Mouse (Mus musculus) heart, adult 2 months (tissue): Measurements from ENCODE around the gene Hp. TPM values are rescaled to one million over a fixed set of nuclear protein-coding genes. Genes with fewer than 3 reads are reported as not detected.
A peak's percentile ranks its signal among the peaks of the same experiment; 100 is the strongest.

ENCODE experiments used
- DNase-seq, 2 experiments: peaks; one replicate each; pipeline ENCODE4 v3.0.0; 2021
- H3K27ac ChIP-seq: fragments of 200-600 bp; 2 replicates; pipeline ENCODE4 v1.8.1; 2022
- H3K27me3 ChIP-seq: fragments of 200-500 bp; 2 replicates; pipeline ENCODE4 v1.6.1; 2012; ENCODE audit warnings: mild to moderate bottlenecking, low read length, inconsistent platforms, mixed read lengths; ENCODE audit not compliant: control insufficient read depth, insufficient read depth
- H3K36me3 ChIP-seq: fragments of 200-500 bp; 2 replicates; pipeline ENCODE4 v1.6.1; 2012; ENCODE audit warnings: low read length, inconsistent platforms; ENCODE audit not compliant: control insufficient read depth, insufficient read depth
- H3K4me1 ChIP-seq: fragments of 200-500 bp; 2 replicates; pipeline ENCODE4 v1.6.1; 2011; ENCODE audit warnings: low read length; ENCODE audit not compliant: control insufficient read depth, insufficient read depth
- H3K4me3 ChIP-seq: fragments of 200-600 bp; 2 replicates; pipeline ENCODE4 v1.8.1; 2022
- H3K79me2 ChIP-seq: fragments of 200-500 bp; replicated peaks from 2 replicates; pipeline ENCODE4 v1.6.1; 2012; ENCODE audit warnings: mild to moderate bottlenecking, inconsistent platforms, low read length, moderate library complexity, mixed read lengths; ENCODE audit not compliant: control insufficient read depth, insufficient read depth
- H3K9ac ChIP-seq: fragments of 200-500 bp; 2 replicates; pipeline ENCODE4 v1.6.1; 2012; ENCODE audit warnings: low read depth, mild to moderate bottlenecking, control low read depth, inconsistent platforms, low read length, mixed read lengths
- CTCF ChIP-seq: fragments of 200-600 bp; IDR thresholded peaks from 2 replicates; pipeline ENCODE4 v1.8.1; 2022; ENCODE audit warnings: antibody characterized with exemption, mild to moderate bottlenecking, moderate library complexity
- EP300 ChIP-seq: fragments of 200-500 bp; IDR thresholded peaks from 2 replicates; pipeline ENCODE4 v1.6.1; 2011; ENCODE audit warnings: low read depth, low read length, control low read depth; ENCODE audit not compliant: insufficient read depth
- POLR2A ChIP-seq: fragments of 200-500 bp; IDR thresholded peaks from 2 replicates; pipeline ENCODE4 v1.6.1; 2011; ENCODE audit warnings: mild to moderate bottlenecking, low read depth, low read length, control low read depth; ENCODE audit not compliant: insufficient read depth
- WGBS: fragments of 180-500 bp; shearing (Covaris S2); methylation state at CpG from one replicate; pipeline ENCODE4 v1.1.7; 2018; 5-methylcytosine and 5-hydroxymethylcytosine counted together
- intact Hi-C: fragments of 180-260 bp; cut with DNase I; formaldehyde crosslinking; loops from one replicate; pipeline ENCODE4 v1.15.1; 2025
- polyA plus RNA-seq: library from polyadenylated mRNA; depleted of rRNA; stranded (reverse); fragments of >200 nt; gene quantifications from 2 replicates; pipeline ENCODE4 v1.2.3, GENCODE M21; 2012; rRNA removed
- total RNA-seq, 2 experiments: library from RNA; stranded (reverse); gene quantifications; 2 replicates each; pipeline ENCODE4 v1.2.3; 2021

The Hp gene
- total and polyA plus RNA-seq, 3 experiments: 6.7 to 76.1 (median 8.9) TPM

DNA sequence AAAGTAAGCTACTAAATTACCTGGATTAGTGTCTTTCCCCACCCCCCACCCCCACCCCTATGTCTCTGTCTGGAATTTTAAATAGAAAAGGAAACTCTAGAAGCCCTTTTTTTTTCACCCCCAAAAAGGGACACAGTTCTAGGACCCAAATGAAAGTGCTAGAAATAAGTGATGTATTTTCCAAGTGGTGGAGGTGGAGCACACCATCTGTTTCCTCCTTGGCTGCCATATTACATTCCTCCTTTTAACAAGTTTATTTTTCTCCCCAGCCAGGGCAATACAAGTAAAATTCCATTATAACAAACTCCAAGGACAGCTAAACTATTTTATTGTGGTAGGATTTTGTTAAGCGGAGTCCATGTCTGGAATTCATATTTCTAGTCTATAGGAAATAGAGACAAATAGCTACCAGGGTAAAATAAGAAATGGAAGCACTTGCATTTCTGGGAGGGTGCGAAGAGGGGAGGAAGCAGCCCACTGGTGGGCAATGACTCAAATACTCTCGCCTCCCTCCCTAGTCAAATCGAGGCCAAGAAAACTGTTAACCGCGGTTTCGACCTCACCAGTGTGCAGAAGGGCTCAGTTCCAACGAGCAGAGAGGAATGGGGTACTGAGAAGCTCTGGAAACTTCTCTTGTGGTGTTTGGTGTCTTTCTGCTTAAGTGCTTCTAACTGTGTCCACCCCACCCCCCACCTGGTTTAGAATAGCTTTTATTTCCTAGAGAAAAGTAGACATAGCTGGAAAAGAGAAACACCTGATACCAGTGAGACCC is 36.0 kb downstream of the Hp start:
- no peak overlapping the region for H3K4me3 ChIP-seq
- no peak for TF ChIP-seq EP300
- TF ChIP-seq CTCF: no peak
- TF ChIP-seq POLR2A: no peak
- H3K9ac ChIP-seq: no peak overlapping the region
- 59% methylated on average over 8 of the region's 8 CpGs for WGBS
- H3K27me3 ChIP-seq: no peaks in the 10 kb centered on the region
- H3K27ac ChIP-seq: no peak overlapping the region
- H3K4me1 ChIP-seq: no peaks in the 10 kb centered on the region
- no peaks in the 10 kb centered on the region for H3K79me2 ChIP-seq
- intact Hi-C loops: no loop called here
- H3K36me3 ChIP-seq: no peaks in the 10 kb centered on the region
- DNase-seq: no peak

DNA sequence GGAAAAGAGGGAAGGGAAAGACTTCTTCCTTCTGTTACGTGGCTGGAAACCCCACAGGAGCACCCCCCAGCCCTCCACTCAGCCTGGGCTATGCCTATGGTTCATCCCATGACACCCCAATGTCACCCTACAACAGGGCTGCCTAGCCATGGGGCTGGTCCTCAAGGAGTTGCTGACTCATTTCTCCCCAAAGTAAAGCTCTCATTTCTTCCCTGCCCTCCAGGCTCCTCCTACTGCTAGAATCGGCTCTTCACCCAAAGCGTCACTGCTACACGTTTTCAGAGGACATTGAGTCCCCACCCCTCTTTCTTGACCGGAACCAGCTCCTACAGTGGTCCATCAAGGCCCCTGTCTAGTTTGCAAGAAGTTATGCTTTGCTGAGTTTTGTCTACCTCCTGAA is 36.8 kb downstream of the Hp start:
- H3K79me2 ChIP-seq: no peaks in the 10 kb centered on the region

DNA sequence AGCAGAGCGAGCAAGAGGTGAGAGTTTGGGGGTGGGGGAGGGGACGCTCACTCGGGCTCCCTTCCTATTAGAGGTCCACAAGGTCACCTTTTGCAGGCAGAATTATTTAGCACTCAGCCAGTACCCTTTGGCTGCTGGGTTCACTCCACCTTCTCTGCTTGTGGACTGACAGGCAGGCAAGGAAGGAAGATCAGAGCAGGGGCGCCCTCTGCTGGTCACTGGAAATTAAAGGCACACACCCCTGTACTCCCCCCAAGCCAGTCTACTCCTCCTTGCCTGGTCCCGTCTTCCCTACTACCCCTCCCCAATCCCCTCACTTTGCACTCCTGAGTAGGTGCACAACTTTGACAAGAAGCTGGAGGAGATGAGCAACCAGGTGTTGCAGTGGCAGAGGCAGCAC is 42.3 kb downstream of the Hp start:
- Histone ChIP-seq H3K4me1 (no peaks in the 10 kb centered on the region), H3K27me3 (no peaks in the 10 kb centered on the region), H3K9ac (no peak overlapping the region), H3K4me3 (no peak overlapping the region), H3K36me3 (no peaks in the 10 kb centered on the region), H3K79me2 (no peaks in the 10 kb centered on the region), H3K27ac (no peak overlapping the region)
- intact Hi-C loops: loop anchor here (10.0 kb wide), 1 partner anchor 1722 kb away; no protein-coding TSS in a partner anchor
- whole genome bisulfite sequencing: 6% methylated on average over 5 of the region's 5 CpGs
- DNase-seq: peak; percentile 60 to 76
- TF ChIP-seq EP300: 0 out of 2 replicates have a peak, but pooled peaks have one; percentile 7
- peak; percentile 78 for TF ChIP-seq CTCF
- TF ChIP-seq POLR2A: no peak

More for the DNA sequence above, 36.8 kb downstream of the Hp start:
- WGBS: 66% methylated on average over 5 of the region's 5 CpGs
- H3K9ac ChIP-seq: no peak overlapping the region
- DNase-seq: no peak
- no peaks in the 10 kb centered on the region for H3K27me3 ChIP-seq
- H3K4me1 ChIP-seq: no peaks in the 10 kb centered on the region
- no peak for TF ChIP-seq CTCF
- TF ChIP-seq EP300: no peak
- no peak for TF ChIP-seq POLR2A
- no peak overlapping the region for H3K4me3 ChIP-seq
- intact Hi-C loops: no loop called here
- no peak overlapping the region for H3K27ac ChIP-seq
- no peaks in the 10 kb centered on the region for H3K36me3 ChIP-seq

GRCm38 (mm10) chr8:109535140-109535990 is 43.6 kb downstream of the Hp start:
- H3K4me1 ChIP-seq: no peaks in the 10 kb centered on the region
- H3K4me3 ChIP-seq: no peak overlapping the region
- no peaks in the 10 kb centered on the region for H3K27me3 ChIP-seq
- no peak overlapping the region for H3K9ac ChIP-seq
- no peak for TF ChIP-seq EP300
- TF ChIP-seq CTCF: peak; percentile 73
- H3K79me2 ChIP-seq: no peaks in the 10 kb centered on the region
- 74% methylated on average over 19 of the region's 19 CpGs for WGBS
- intact Hi-C loops: loop anchor here (10.0 kb wide), 1 partner anchor 1721 kb away; no protein-coding TSS in a partner anchor
- H3K36me3 ChIP-seq: no peaks in the 10 kb centered on the region
- peak in 1 of 2 experiments; percentile 45 for DNase-seq
- H3K27ac ChIP-seq: no peak overlapping the region

Other genes with a start within 250 kb of the Hp start
- gene Pmfbp1, start 85.1 kb downstream of the Hp start, total RNA-seq: not detected
- gene Pmfbp1, start 85.1 kb downstream of the Hp start, polyA plus RNA-seq: not detected in 2 replicates
- gene Dhx38, start 13.3 kb downstream of the Hp start, total RNA-seq: 10 to 100 TPM; 13.1 to 13.2 TPM
- gene Dhx38, start 13.3 kb downstream of the Hp start, polyA plus RNA-seq: 8.6 and 9.7 TPM in 2 replicates
- 1 to 10 TPM; 4.2 to 5.1 TPM for gene Txnl4b, start 13.3 kb downstream of the Hp start, total RNA-seq
- gene Txnl4b, start 13.3 kb downstream of the Hp start, polyA plus RNA-seq: 4.8 and 5.0 TPM in 2 replicates
- gene Dhodh, start 29.5 kb upstream of the Hp start, total RNA-seq: 10 to 100 TPM; 13.4 to 16.8 TPM
- gene Dhodh, start 29.5 kb upstream of the Hp start, polyA plus RNA-seq: 13.8 and 17.9 TPM in 2 replicates
- gene Pkd1l3, start 35.3 kb upstream of the Hp start, total RNA-seq: under 1 TPM in 1 of 2 experiments, not detected in 1; 0.08 TPM
- gene Pkd1l3, start 35.3 kb upstream of the Hp start, polyA plus RNA-seq: 0.14 TPM in 1 of 2 replicates, not detected in the other
- gene Ist1, start 114.1 kb upstream of the Hp start, total RNA-seq: 10 to 100 TPM; 37.4 to 37.8 TPM
- gene Ist1, start 114.1 kb upstream of the Hp start, polyA plus RNA-seq: 27.1 and 50.8 TPM in 2 replicates
- 1 to 10 TPM; 4.9 to 7.0 TPM for gene Zfp821, start 126.4 kb upstream of the Hp start, total RNA-seq
- 4.3 and 5.6 TPM in 2 replicates for gene Zfp821, start 126.4 kb upstream of the Hp start, polyA plus RNA-seq
- 10 to 100 TPM; 20.0 to 23.0 TPM for gene Atxn1l, start 158.6 kb upstream of the Hp start, total RNA-seq
- gene Atxn1l, start 158.6 kb upstream of the Hp start, polyA plus RNA-seq: 6.5 and 11.9 TPM in 2 replicates
- 10 to 100 TPM; 38.3 to 39.0 TPM for gene Ap1g1, start 199.4 kb upstream of the Hp start, total RNA-seq
- 20.4 and 39.3 TPM in 2 replicates for gene Ap1g1, start 199.4 kb upstream of the Hp start, polyA plus RNA-seq